Mouse (Mus musculus): Measurements from ENCODE around the gene Mstn. TPM values are rescaled to one million over a fixed set of nuclear protein-coding genes. Genes with fewer than 3 reads are reported as not detected.

Gene Mstn
- polyA plus RNA-seq, 1 experiment from 2014 or later = 0.26 TPM

DNA sequence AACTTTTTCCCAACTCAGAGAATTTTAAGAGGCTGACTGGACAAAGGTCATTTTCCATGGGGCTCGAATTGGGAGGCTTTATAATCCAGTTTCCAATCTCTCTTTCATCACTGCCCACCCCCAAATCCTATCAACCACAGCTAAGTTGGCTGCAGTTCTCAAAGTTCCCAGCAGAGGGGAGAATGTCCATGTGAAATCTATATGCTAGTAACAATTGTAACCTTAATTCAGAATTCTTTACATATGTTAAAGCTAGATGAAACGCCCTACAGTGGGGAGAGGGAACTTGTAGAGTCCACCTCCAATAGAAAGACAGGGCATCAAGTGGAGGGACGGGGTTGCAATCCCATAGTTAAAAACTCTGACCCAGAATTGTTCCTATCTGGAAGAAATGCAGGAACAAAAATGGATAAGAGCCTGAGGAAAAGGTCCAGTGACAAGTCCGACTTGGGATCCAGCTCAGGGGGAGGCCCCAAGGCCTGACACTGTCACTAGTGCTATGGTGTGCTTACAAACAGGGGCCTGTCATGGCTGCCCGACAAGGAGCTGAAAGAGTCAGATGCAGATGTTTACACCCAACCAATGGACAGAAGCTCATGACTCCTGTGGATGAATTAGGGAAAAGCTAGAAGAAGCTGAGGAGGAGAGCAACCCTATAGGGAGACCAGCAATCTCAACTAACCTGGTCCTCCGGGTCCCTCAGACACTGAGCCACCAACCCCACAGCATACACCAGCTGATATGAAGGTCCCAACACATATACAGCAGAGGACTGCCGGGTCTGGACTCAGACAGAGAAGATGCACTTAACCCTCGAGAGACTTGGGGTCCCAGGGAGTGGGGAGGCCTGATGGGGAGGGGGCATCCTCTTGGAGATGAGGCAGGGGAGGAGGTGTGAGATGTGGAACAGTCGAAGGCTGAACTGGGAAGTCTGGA is 8.1 kb upstream of the Mstn start:
- Histone ChIP-seq H3K4me3 (ENCODE audit: low read depth, low read length) (no peak overlapping the region), H3K9ac (ENCODE audit: low read depth, low read length) (no peak overlapping the region), H3K27me3 (ENCODE audit: control insufficient read depth, insufficient read depth, low read depth, low read length) (no peaks in the 10 kb centered on the region), H3K27ac (ENCODE audit: low read length) (no peak overlapping the region), H3K4me2 (ENCODE audit: low read depth, low read length) (no peak overlapping the region), H3K36me3 (ENCODE audit: control insufficient read depth, insufficient read depth) (no peaks in the 10 kb centered on the region), H3K9me3 (replicated peaks; ENCODE audit: control insufficient read depth, low read length) (no peaks in the 10 kb centered on the region), H3K4me1 (ENCODE audit: control insufficient read depth, low read depth, low read length) (no peaks in the 10 kb centered on the region)
- ATAC-seq (ENCODE audit: low read depth) = no peak
- WGBS (ENCODE audit: insufficient replicate concordance) = 32% methylated on average over 9 of the region's 9 CpGs

- no peak overlapping the region for H3K4me3 ChIP-seq (ENCODE audit: low read depth, low read length)
- no peak overlapping the region for H3K4me2 ChIP-seq (ENCODE audit: low read depth, low read length)
- no peaks in the 10 kb centered on the region for H3K36me3 ChIP-seq (ENCODE audit: control insufficient read depth, insufficient read depth)
- H3K27me3 ChIP-seq (ENCODE audit: control insufficient read depth, insufficient read depth, low read depth, low read length) = no peaks in the 10 kb centered on the region
- WGBS (ENCODE audit: insufficient replicate concordance) = 53% methylated on average over 5 of the region's 5 CpGs
- no peak overlapping the region for H3K9ac ChIP-seq (ENCODE audit: low read depth, low read length)
- no peaks in the 10 kb centered on the region for H3K9me3 ChIP-seq (replicated peaks; ENCODE audit: control insufficient read depth, low read length)
- peak overlapping the region; percentile 48 for H3K27ac ChIP-seq (ENCODE audit: low read length)
- ATAC-seq (ENCODE audit: low read depth) = peak; percentile 81
- no peaks in the 10 kb centered on the region for H3K4me1 ChIP-seq (ENCODE audit: control insufficient read depth, low read depth, low read length)
Measured at GRCm38 (mm10) chr1:53059106-53059505, 2.3 kb upstream of the Mstn start.

- 66% methylated on average over 8 of the region's 8 CpGs for WGBS (ENCODE audit: insufficient replicate concordance)
- Histone ChIP-seq H3K36me3 (ENCODE audit: control insufficient read depth, insufficient read depth) (no peaks in the 10 kb centered on the region), H3K4me3 (ENCODE audit: low read depth, low read length) (no peak overlapping the region), H3K9ac (ENCODE audit: low read depth, low read length) (no peak overlapping the region), H3K27ac (ENCODE audit: low read length) (no peak overlapping the region), H3K4me2 (ENCODE audit: low read depth, low read length) (no peak overlapping the region), H3K9me3 (replicated peaks; ENCODE audit: control insufficient read depth, low read length) (no peaks in the 10 kb centered on the region), H3K4me1 (ENCODE audit: control insufficient read depth, low read depth, low read length) (no peaks in the 10 kb centered on the region), H3K27me3 (ENCODE audit: control insufficient read depth, insufficient read depth, low read depth, low read length) (no peaks in the 10 kb centered on the region)
- no peak for ATAC-seq (ENCODE audit: low read depth)
Measured at GRCm38 (mm10) chr1:53060499-53060898, 941 bp upstream of the Mstn start.

DNA sequence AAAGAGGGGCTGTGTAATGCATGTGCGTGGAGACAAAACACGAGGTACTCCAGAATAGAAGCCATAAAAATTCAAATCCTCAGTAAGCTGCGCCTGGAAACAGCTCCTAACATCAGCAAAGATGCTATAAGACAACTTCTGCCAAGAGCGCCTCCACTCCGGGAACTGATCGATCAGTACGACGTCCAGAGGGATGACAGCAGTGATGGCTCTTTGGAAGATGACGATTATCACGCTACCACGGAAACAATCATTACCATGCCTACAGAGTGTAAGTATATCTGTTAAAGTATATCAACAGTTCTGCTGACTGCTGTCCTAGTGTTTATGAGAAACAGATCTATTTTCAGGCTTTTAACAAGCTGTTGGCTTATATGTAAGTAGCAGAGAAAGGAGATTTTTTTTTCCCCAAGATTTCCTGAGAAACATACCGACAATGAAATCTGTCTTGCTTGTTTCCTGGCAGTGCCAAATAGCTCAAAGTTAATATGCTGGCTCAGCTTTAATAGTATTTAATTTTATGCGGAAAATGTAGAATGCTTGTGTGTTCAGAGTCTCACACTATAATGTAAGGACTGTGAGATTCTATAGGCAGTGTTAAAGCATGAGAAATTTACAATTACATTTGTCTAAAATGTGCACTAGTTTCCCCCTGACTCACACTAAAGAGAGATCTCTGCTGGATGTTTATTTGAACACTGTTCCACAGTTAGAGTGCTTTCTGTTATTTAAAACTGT is 600 bp downstream of the Mstn start:
- Histone ChIP-seq H3K9me3 (replicated peaks; ENCODE audit: control insufficient read depth, low read length) (no peaks in the 10 kb centered on the region), H3K27ac (ENCODE audit: low read length) (no peak overlapping the region), H3K27me3 (ENCODE audit: control insufficient read depth, insufficient read depth, low read depth, low read length) (no peaks in the 10 kb centered on the region), H3K4me1 (ENCODE audit: control insufficient read depth, low read depth, low read length) (no peaks in the 10 kb centered on the region), H3K36me3 (ENCODE audit: control insufficient read depth, insufficient read depth) (no peaks in the 10 kb centered on the region), H3K4me3 (ENCODE audit: low read depth, low read length) (no peak overlapping the region), H3K9ac (ENCODE audit: low read depth, low read length) (no peak overlapping the region), H3K4me2 (ENCODE audit: low read depth, low read length) (no peak overlapping the region)
- ATAC-seq (ENCODE audit: low read depth) = no peak
- WGBS (ENCODE audit: insufficient replicate concordance) = 61% methylated on average over 13 of the region's 13 CpGs

GRCm38 (mm10) chr1:53063921-53064320 is 2.5 kb downstream of the Mstn start:
- no peaks in the 10 kb centered on the region for H3K9me3 ChIP-seq (replicated peaks; ENCODE audit: control insufficient read depth, low read length)
- H3K4me3 ChIP-seq (ENCODE audit: low read depth, low read length) = no peak overlapping the region
- H3K27ac ChIP-seq (ENCODE audit: low read length) = no peak overlapping the region
- no peak for ATAC-seq (ENCODE audit: low read depth)
- WGBS (ENCODE audit: insufficient replicate concordance) = 62% methylated on average over 4 of the region's 4 CpGs
- no peak overlapping the region for H3K9ac ChIP-seq (ENCODE audit: low read depth, low read length)
- no peaks in the 10 kb centered on the region for H3K27me3 ChIP-seq (ENCODE audit: control insufficient read depth, insufficient read depth, low read depth, low read length)
- H3K36me3 ChIP-seq (ENCODE audit: control insufficient read depth, insufficient read depth) = no peaks in the 10 kb centered on the region
- no peaks in the 10 kb centered on the region for H3K4me1 ChIP-seq (ENCODE audit: control insufficient read depth, low read depth, low read length)
- no peak overlapping the region for H3K4me2 ChIP-seq (ENCODE audit: low read depth, low read length)

- no peak; the same call in 1 of the 2 replicates for ATAC-seq (ENCODE audit: low read depth)
- Histone ChIP-seq H3K9me3 (replicated peaks; ENCODE audit: control insufficient read depth, low read length) (no peaks in the 10 kb centered on the region), H3K9ac (ENCODE audit: low read depth, low read length) (no peak overlapping the region), H3K4me1 (ENCODE audit: control insufficient read depth, low read depth, low read length) (no peaks in the 10 kb centered on the region), H3K4me3 (ENCODE audit: low read depth, low read length) (no peak overlapping the region), H3K27me3 (ENCODE audit: control insufficient read depth, insufficient read depth, low read depth, low read length) (no peaks in the 10 kb centered on the region), H3K36me3 (ENCODE audit: control insufficient read depth, insufficient read depth) (no peaks in the 10 kb centered on the region), H3K27ac (ENCODE audit: low read length) (no peak overlapping the region; the same call in 1 of the 2 replicates), H3K4me2 (ENCODE audit: low read depth, low read length) (no peak overlapping the region)
- WGBS (ENCODE audit: insufficient replicate concordance) = 60% methylated on average over 5 of the region's 5 CpGs
Measured at GRCm38 (mm10) chr1:53069726-53070514, 8.5 kb downstream of the Mstn start.

GRCm38 (mm10) chr1:53070664-53071175 is 9.3 kb downstream of the Mstn start:
- Histone ChIP-seq H3K9ac (ENCODE audit: low read depth, low read length) (no peak overlapping the region), H3K4me1 (ENCODE audit: control insufficient read depth, low read depth, low read length) (no peaks in the 10 kb centered on the region), H3K4me3 (ENCODE audit: low read depth, low read length) (no peak overlapping the region), H3K27me3 (ENCODE audit: control insufficient read depth, insufficient read depth, low read depth, low read length) (no peaks in the 10 kb centered on the region), H3K4me2 (ENCODE audit: low read depth, low read length) (no peak overlapping the region), H3K27ac (ENCODE audit: low read length) (peak overlapping the region; percentile 56; the same call in 1 of the 2 replicates), H3K9me3 (replicated peaks; ENCODE audit: control insufficient read depth, low read length) (no peaks in the 10 kb centered on the region), H3K36me3 (ENCODE audit: control insufficient read depth, insufficient read depth) (no peaks in the 10 kb centered on the region)
- 52% methylated on average over 1 of the region's 1 CpGs for WGBS (ENCODE audit: insufficient replicate concordance)
- peak; percentile 82 for ATAC-seq (ENCODE audit: low read depth)

DNA sequence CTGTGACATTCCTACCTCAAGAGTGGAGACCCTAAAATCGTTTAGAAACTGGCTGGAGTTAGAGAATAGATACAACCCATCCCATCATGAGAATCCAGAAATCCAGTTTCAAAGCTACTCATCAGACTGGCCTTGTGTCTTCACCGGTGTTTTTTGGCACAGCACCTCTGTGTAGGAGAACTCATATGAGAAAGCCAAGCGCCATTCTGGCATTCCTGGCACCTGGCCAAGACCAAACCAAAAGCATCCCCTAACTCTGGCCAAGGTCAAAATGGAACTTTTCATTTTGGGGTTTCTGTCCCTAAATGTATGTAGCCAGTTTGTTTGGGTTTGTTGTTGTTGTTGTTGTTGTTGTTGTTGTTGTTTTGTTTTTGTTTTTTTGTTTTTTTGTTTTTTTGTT is 15.2 kb downstream of the Mstn start:
- H3K9me3 ChIP-seq (replicated peaks; ENCODE audit: control insufficient read depth, low read length) = no peaks in the 10 kb centered on the region
- no peak overlapping the region for H3K27ac ChIP-seq (ENCODE audit: low read length)
- H3K4me1 ChIP-seq (ENCODE audit: control insufficient read depth, low read depth, low read length) = no peaks in the 10 kb centered on the region
- ATAC-seq (ENCODE audit: low read depth) = no peak
- WGBS (ENCODE audit: insufficient replicate concordance) = 60% methylated on average over 3 of the region's 3 CpGs
- no peak overlapping the region for H3K9ac ChIP-seq (ENCODE audit: low read depth, low read length)
- H3K27me3 ChIP-seq (ENCODE audit: control insufficient read depth, insufficient read depth, low read depth, low read length) = no peaks in the 10 kb centered on the region
- no peak overlapping the region for H3K4me2 ChIP-seq (ENCODE audit: low read depth, low read length)
- no peaks in the 10 kb centered on the region for H3K36me3 ChIP-seq (ENCODE audit: control insufficient read depth, insufficient read depth)
- no peak overlapping the region for H3K4me3 ChIP-seq (ENCODE audit: low read depth, low read length)
